Mouse (Mus musculus) erythroblast, embryonic 14.5 days (primary cell): Measurements from ENCODE around the gene Trim63.

ENCODE experiments used
- GATA1 ChIP-seq: IDR thresholded peaks from 2 replicates; pipeline ENCODE4 v1.6.1; 2012; ENCODE audit warnings: low read length, inconsistent platforms, mixed read lengths
- TAL1 ChIP-seq: IDR thresholded peaks from 3 replicates; pipeline ENCODE4 v1.6.1; 2012; ENCODE audit warnings: low read length, inconsistent platforms, mixed read lengths

GRCm38 (mm10) chr4:134330281-134330680, 15.4 kb downstream of the Trim63 start:
- TF ChIP-seq TAL1 (no peak), GATA1 (no peak)
